Mouse (Mus musculus) bone marrow, adult 2 months (tissue): ENCODE measurements at regions not wholly inside any gene's neighbourhood (a gene's known extent, or its start where the extent isn't known, plus 50 kb on each side); places are given as distances from the start of the nearest gene placed in this dataset.

Source experiments
- H3K27ac ChIP-seq: fragments of 200-500 bp; 2 replicates; pipeline ENCODE4 v1.5.1; 2012; ENCODE audit warnings: low read depth, mild to moderate bottlenecking, control low read depth, inconsistent platforms, low read length; ENCODE audit not compliant: control insufficient read depth, poor library complexity, insufficient read depth
- H3K4me1 ChIP-seq: fragments of 200-500 bp; 2 replicates; pipeline ENCODE4 v1.6.1; 2011; ENCODE audit warnings: low read length; ENCODE audit not compliant: control insufficient read depth, insufficient read depth
- H3K4me3 ChIP-seq: fragments of 200-500 bp; replicated peaks from 2 replicates; pipeline ENCODE3; 2011; ENCODE audit warnings: mild to moderate bottlenecking, low read depth, low read length, control low read depth; ENCODE audit not compliant: control insufficient read depth
- CTCF ChIP-seq: fragments of 200-500 bp; IDR thresholded peaks from 2 replicates; pipeline ENCODE4 v1.5.1; 2011; ENCODE audit warnings: low read length, control low read depth; ENCODE audit not compliant: control insufficient read depth, insufficient read depth
- POLR2A ChIP-seq: fragments of 200-500 bp; IDR thresholded peaks from 2 replicates; pipeline ENCODE4 v1.6.1; 2011; ENCODE audit warnings: low read depth, mild to moderate bottlenecking, control low read depth, low read length, borderline replicate concordance; ENCODE audit not compliant: control insufficient read depth
- WGBS: fragments of 180-500 bp; shearing (Covaris S2); methylation state at CpG from one replicate; pipeline ENCODE4 v1.1.7; 2018; 5-methylcytosine and 5-hydroxymethylcytosine counted together

- TF ChIP-seq POLR2A = no peak
- TF ChIP-seq CTCF = no peak
- no peak overlapping the region for H3K4me3 ChIP-seq
Measured at GRCm38 (mm10) chr15:52510137-52510536, 1374.6 kb upstream of the Gm7489 start.

GRCm38 (mm10) chr15:52536594-52536993 is 1348.1 kb upstream of the Gm7489 start:
- TF ChIP-seq CTCF (no peak), POLR2A (no peak)
- WGBS = 80% methylated on average over 2 of the region's 2 CpGs

More at GRCm38 (mm10) chr15:52510137-52510536, 1374.6 kb upstream of the Gm7489 start:
- Histone ChIP-seq H3K4me1 (no peaks in the 10 kb centered on the region; the same call in 1 of the 2 replicates), H3K27ac (no peak overlapping the region)
- WGBS = 13% methylated on average over 4 of the region's 4 CpGs

GRCm38 (mm10) chr15:52558682-52559081 is 1326.0 kb upstream of the Gm7489 start:
- TF ChIP-seq CTCF (no peak), POLR2A (no peak)

More at GRCm38 (mm10) chr15:52536594-52536993, 1348.1 kb upstream of the Gm7489 start:
- H3K27ac ChIP-seq = no peak overlapping the region
- no peaks in the 10 kb centered on the region for H3K4me1 ChIP-seq
- H3K4me3 ChIP-seq = no peak overlapping the region

GRCm38 (mm10) chr15:52564078-52564477 is 1320.6 kb upstream of the Gm7489 start:
- 63% methylated on average over 1 of the region's 1 CpGs for WGBS
- H3K27ac ChIP-seq = no peak overlapping the region
- TF ChIP-seq CTCF (no peak), POLR2A (no peak)
- H3K4me3 ChIP-seq = no peak overlapping the region
- no peaks in the 10 kb centered on the region; the same call in 1 of the 2 replicates for H3K4me1 ChIP-seq

More at GRCm38 (mm10) chr15:52558682-52559081, 1326.0 kb upstream of the Gm7489 start:
- H3K27ac ChIP-seq = no peak overlapping the region
- no peaks in the 10 kb centered on the region for H3K4me1 ChIP-seq
- no peak overlapping the region for H3K4me3 ChIP-seq

GRCm38 (mm10) chr15:52565449-52565851 is 1319.3 kb upstream of the Gm7489 start:
- TF ChIP-seq POLR2A (no peak), CTCF (no peak)
- Histone ChIP-seq H3K27ac (no peak overlapping the region), H3K4me3 (no peak overlapping the region), H3K4me1 (no peaks in the 10 kb centered on the region; the same call in 1 of the 2 replicates)
- 26% methylated on average over 5 of the region's 5 CpGs for WGBS

GRCm38 (mm10) chr15:52570256-52570655 is 1314.5 kb upstream of the Gm7489 start:
- WGBS = 95% methylated on average over 1 of the region's 1 CpGs
- no peak overlapping the region for H3K27ac ChIP-seq
- H3K4me1 ChIP-seq = no peaks in the 10 kb centered on the region; the same call in 1 of the 2 replicates
- no peak overlapping the region for H3K4me3 ChIP-seq
- TF ChIP-seq POLR2A = no peak

GRCm38 (mm10) chr15:52577614-52578013 is 1307.1 kb upstream of the Gm7489 start:
- Histone ChIP-seq H3K27ac (no peak overlapping the region), H3K4me1 (no peaks in the 10 kb centered on the region), H3K4me3 (no peak overlapping the region)
- no peak for TF ChIP-seq CTCF
- TF ChIP-seq POLR2A = no peak
- WGBS = 74% methylated on average over 2 of the region's 2 CpGs

- TF ChIP-seq POLR2A = no peak
- TF ChIP-seq CTCF = no peak
- 54% methylated on average over 4 of the region's 4 CpGs for WGBS
- Histone ChIP-seq H3K4me3 (no peak overlapping the region), H3K4me1 (no peaks in the 10 kb centered on the region), H3K27ac (no peak overlapping the region)
Measured at GRCm38 (mm10) chr15:52589391-52589790, 1295.3 kb upstream of the Gm7489 start.

GRCm38 (mm10) chr15:52599511-52599910 is 1285.2 kb upstream of the Gm7489 start:
- H3K27ac ChIP-seq = no peak overlapping the region
- H3K4me3 ChIP-seq = no peak overlapping the region
- no peaks in the 10 kb centered on the region for H3K4me1 ChIP-seq
- TF ChIP-seq CTCF (no peak), POLR2A (no peak)
